Mouse (Mus musculus): ENCODE results near the gene Nrxn1. TPM values are rescaled to one million over a fixed set of nuclear protein-coding genes. Genes with fewer than 3 reads are reported as not detected.

The Nrxn1 gene
- polyA plus RNA-seq, 1 experiment = 2.4 TPM

DNA sequence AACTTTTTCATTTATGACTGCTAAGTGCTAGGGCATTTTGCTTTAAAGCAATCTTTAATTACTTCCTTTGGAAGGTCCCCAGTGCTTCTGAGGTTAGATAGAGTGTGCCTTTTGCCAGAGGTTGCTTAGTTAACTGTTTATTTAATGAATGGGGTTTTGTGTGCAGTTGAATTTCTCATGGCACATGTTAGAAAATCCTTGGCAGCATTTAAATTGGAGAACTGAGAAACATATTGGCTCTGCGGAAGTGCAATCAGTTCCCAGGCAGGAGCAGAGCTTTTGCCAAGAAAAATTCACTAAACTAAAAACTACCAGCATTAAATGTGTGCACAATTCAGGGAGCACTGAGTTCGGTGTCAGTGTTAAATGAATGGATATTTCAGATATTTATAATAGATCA, 439.5 kb downstream of the Nrxn1 start:
- Histone ChIP-seq H3K4me1 (ENCODE audit: control insufficient read depth, insufficient read depth, low read length) (no peaks in the 10 kb centered on the region), H3K4me3 (replicated peaks; ENCODE audit: extremely low read depth, low read depth, low read length) (no peak overlapping the region)
- DNase-seq = no peak
- TF ChIP-seq CTCF (IDR thresholded peaks at IDR 0.05; ENCODE audit: insufficient read depth, low read length) = no peak
- no peak for TF ChIP-seq POLR2A (IDR thresholded peaks at IDR 0.05; ENCODE audit: borderline replicate concordance, extremely low read depth, low read depth, low read length)
- 50% methylated on average over 2 of the region's 2 CpGs for WGBS

DNA sequence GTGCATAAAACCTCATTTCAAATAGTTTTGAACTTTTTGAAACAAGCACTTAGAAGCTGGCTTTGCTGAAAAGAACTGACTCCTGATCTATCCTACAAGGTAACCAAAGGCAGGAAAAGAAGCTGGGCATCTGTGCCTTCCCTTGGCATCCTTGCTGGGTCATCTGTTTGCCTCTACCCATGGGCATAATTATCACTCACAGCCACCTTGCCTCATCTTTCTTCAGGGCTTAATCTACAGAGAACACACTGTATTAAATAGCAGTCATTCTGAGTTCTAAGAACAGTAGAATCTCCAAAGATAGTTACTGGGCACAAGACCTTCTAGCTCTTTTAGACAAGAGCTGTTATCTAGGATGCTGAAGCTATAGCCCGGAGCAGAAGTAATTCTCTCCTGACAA, 442.6 kb downstream of the Nrxn1 start:
- no peak for DNase-seq
- TF ChIP-seq CTCF (IDR thresholded peaks at IDR 0.05; ENCODE audit: insufficient read depth, low read length) (no peak), POLR2A (IDR thresholded peaks at IDR 0.05; ENCODE audit: borderline replicate concordance, extremely low read depth, low read depth, low read length) (no peak)
- H3K4me1 ChIP-seq (ENCODE audit: control insufficient read depth, insufficient read depth, low read length) = no peaks in the 10 kb centered on the region
- no peak overlapping the region for H3K4me3 ChIP-seq (replicated peaks; ENCODE audit: extremely low read depth, low read depth, low read length)
- WGBS = 60% methylated on average over 1 of the region's 1 CpGs

DNA sequence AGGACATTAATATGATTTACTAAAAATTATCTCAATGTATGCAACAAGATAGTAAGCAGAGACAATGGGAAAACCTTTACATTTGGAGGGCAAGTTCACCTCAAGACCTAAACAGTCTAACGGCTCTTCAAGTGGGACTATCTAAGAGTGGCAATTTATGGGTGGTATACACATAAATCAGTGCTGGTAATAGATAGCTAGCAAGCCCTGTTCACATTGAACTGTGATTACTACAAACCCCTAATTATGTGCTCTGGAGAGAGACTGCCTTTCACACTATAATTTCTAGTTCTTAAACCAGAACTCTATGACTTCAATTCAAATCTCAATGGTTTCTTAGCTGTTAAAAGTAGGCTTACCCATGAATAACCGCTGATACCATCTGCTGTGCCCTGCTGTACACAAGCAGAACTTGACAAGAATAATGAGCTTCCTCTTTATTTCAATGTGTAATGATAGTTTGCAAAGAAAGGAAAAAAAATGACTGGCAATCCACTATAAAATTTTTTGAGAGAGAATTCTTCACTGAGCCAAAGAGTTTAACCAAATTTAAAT, 453.8 kb downstream of the Nrxn1 start:
- TF ChIP-seq POLR2A (IDR thresholded peaks at IDR 0.05; ENCODE audit: borderline replicate concordance, extremely low read depth, low read depth, low read length) (no peak), CTCF (IDR thresholded peaks at IDR 0.05; ENCODE audit: insufficient read depth, low read length) (no peak)
- 43% methylated on average over 2 of the region's 2 CpGs for WGBS
- no peaks in the 10 kb centered on the region for H3K4me1 ChIP-seq (ENCODE audit: control insufficient read depth, insufficient read depth, low read length)

DNA sequence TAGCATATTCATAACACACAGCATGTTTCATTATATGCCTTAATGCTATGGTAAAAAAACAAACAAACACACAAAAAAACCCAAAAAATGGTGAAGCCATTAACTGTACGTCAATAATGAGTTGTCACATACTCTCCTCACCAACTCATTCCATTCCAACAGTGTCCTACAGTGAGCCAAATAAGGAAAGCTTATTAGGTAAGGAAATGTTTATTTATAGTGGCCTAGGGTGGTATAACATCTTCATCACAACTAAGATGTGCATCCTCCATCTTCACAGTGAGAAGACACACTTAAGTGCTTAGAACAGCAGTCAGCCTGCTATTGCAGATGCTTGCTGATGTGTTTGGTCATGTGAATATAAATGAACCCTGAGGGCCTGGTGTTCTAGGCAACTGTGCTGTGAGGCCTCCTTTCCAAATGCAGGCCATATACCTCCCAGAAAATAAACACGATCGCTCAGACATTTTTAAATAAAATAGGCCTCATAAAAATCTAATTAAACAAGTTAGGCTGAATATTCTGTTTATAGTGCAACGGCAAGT, 454.6 kb downstream of the Nrxn1 start:
- H3K4me1 ChIP-seq (ENCODE audit: control insufficient read depth, insufficient read depth, low read length) = no peaks in the 10 kb centered on the region
- H3K4me3 ChIP-seq (replicated peaks; ENCODE audit: extremely low read depth, low read depth, low read length) = no peak overlapping the region
- no peak for DNase-seq
- 81% methylated on average over 4 of the region's 4 CpGs for WGBS
- TF ChIP-seq POLR2A (IDR thresholded peaks at IDR 0.05; ENCODE audit: borderline replicate concordance, extremely low read depth, low read depth, low read length) (no peak), CTCF (IDR thresholded peaks at IDR 0.05; ENCODE audit: insufficient read depth, low read length) (no peak)

More for the DNA sequence above, 453.8 kb downstream of the Nrxn1 start:
- no peak overlapping the region for H3K4me3 ChIP-seq (replicated peaks; ENCODE audit: extremely low read depth, low read depth, low read length)
- no peak for DNase-seq

DNA sequence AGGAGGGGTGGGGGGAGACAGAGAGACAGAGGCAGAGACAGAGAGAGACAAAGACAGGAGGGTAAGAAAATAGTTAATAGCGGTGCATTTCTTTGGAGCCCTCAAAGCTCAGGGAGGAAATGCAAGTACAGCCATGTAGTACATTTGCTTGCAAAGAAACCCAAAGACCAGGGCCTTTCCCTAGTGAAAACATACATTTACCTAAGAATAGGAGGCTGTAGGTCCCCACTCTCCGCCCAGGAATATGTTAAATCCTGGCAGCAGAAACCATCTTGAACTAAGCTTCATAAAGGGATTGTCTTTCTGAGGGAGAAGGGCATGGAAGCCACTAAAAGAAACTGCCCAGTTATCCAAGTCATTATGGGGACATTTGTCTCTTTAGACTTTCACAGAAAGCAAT, 461.5 kb downstream of the Nrxn1 start:
- WGBS = 71% methylated on average over 2 of the region's 2 CpGs
- H3K4me3 ChIP-seq (replicated peaks; ENCODE audit: extremely low read depth, low read depth, low read length) = no peak overlapping the region
- no peak for TF ChIP-seq CTCF (IDR thresholded peaks at IDR 0.05; ENCODE audit: insufficient read depth, low read length)
- TF ChIP-seq POLR2A (IDR thresholded peaks at IDR 0.05; ENCODE audit: borderline replicate concordance, extremely low read depth, low read depth, low read length) = no peak

DNA sequence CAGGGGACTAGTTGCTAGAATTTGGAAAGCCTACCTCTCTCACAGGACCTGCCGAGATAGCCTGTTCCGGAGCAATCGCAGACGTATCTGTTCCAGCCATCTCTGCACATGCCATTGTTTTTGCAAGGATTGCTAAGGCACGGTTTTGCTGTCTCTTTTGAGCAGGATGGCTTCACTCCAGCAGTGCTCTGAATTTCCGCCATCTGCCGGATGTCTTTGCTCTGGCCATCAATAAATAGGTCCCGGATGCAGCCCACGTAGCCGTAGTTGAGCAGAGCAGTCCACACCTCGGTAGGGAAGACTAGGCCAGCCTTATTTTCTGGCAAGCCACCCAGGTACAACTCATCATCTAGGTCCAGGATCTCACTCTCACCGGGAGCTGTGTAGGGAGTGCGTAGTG, 463.0 kb downstream of the Nrxn1 start:
- no peaks in the 10 kb centered on the region for H3K4me1 ChIP-seq (ENCODE audit: control insufficient read depth, insufficient read depth, low read length)
- no peak for TF ChIP-seq CTCF (IDR thresholded peaks at IDR 0.05; ENCODE audit: insufficient read depth, low read length)
- no peak for TF ChIP-seq POLR2A (IDR thresholded peaks at IDR 0.05; ENCODE audit: borderline replicate concordance, extremely low read depth, low read depth, low read length)
- no peak overlapping the region for H3K4me3 ChIP-seq (replicated peaks; ENCODE audit: extremely low read depth, low read depth, low read length)
- no peak for DNase-seq
- WGBS = 62% methylated on average over 13 of the region's 13 CpGs

More for the DNA sequence above, 461.5 kb downstream of the Nrxn1 start:
- no peaks in the 10 kb centered on the region for H3K4me1 ChIP-seq (ENCODE audit: control insufficient read depth, insufficient read depth, low read length)
- no peak for DNase-seq

DNA sequence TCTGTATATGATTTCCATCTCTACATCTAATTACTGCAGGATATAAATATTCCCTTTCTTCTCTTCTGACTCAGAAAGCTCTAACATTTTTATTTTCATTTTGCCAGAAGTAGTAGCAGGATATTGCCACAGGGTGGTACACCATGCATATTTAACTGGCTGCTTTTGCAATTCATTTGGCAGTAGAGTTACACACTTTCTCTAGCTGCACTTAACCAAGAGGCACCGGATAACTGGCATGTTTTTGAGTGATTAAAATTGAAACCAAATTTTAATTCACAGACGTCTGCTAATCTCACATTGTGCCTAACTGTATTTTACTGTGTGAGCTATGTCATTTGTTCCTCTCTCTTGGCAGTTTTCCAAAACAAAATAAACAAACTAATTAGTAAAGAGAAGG, 464.4 kb downstream of the Nrxn1 start:
- Histone ChIP-seq H3K4me3 (replicated peaks; ENCODE audit: extremely low read depth, low read depth, low read length) (no peak overlapping the region), H3K4me1 (ENCODE audit: control insufficient read depth, insufficient read depth, low read length) (no peaks in the 10 kb centered on the region)
- DNase-seq = no peak
- TF ChIP-seq CTCF (IDR thresholded peaks at IDR 0.05; ENCODE audit: insufficient read depth, low read length) = no peak
- TF ChIP-seq POLR2A (IDR thresholded peaks at IDR 0.05; ENCODE audit: borderline replicate concordance, extremely low read depth, low read depth, low read length) = no peak
- 23% methylated on average over 2 of the region's 2 CpGs for WGBS

DNA sequence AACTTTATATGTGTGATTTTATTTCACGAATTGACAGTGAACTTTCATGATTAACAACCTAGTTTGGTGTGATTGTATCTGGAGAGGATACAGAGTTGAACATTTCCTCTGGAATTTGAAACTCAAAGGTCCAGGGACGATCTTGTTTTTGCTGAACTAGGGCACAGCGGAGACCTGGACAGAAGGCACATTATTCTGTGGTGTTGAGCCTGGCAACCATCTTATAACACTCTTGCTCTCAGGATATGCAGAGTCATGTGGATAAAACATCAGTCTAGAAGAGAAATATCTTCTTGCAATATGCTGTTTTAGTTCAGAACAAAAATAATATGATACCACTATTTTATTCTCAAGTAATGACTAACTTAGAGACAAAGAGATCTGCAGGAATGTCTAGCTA, 464.9 kb downstream of the Nrxn1 start:
- no peak overlapping the region for H3K4me3 ChIP-seq (replicated peaks; ENCODE audit: extremely low read depth, low read depth, low read length)
- no peak for TF ChIP-seq CTCF (IDR thresholded peaks at IDR 0.05; ENCODE audit: insufficient read depth, low read length)
- TF ChIP-seq POLR2A (IDR thresholded peaks at IDR 0.05; ENCODE audit: borderline replicate concordance, extremely low read depth, low read depth, low read length) = no peak
- H3K4me1 ChIP-seq (ENCODE audit: control insufficient read depth, insufficient read depth, low read length) = no peaks in the 10 kb centered on the region
- no peak for DNase-seq
- 63% methylated on average over 3 of the region's 3 CpGs for WGBS

DNA sequence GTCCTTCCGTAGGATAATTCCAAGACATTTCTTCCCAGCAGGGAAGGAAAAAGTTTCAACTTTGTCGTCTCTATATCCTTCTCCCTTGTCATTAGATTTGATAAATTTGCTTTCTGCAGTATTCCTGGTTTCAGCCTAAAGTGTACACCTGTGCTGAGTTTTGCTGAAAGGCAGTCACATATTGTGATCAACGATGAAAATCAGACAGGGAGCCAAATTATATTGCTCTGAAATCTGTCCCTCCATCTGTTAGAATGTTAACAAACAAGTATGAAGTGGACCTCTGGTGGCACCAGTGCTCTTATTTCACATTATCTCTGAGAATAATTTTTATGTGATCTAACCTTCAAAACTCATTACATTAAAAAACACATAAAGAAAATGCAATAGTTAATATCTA, 465.5 kb downstream of the Nrxn1 start:
- 62% methylated on average over 3 of the region's 3 CpGs for WGBS

DNA sequence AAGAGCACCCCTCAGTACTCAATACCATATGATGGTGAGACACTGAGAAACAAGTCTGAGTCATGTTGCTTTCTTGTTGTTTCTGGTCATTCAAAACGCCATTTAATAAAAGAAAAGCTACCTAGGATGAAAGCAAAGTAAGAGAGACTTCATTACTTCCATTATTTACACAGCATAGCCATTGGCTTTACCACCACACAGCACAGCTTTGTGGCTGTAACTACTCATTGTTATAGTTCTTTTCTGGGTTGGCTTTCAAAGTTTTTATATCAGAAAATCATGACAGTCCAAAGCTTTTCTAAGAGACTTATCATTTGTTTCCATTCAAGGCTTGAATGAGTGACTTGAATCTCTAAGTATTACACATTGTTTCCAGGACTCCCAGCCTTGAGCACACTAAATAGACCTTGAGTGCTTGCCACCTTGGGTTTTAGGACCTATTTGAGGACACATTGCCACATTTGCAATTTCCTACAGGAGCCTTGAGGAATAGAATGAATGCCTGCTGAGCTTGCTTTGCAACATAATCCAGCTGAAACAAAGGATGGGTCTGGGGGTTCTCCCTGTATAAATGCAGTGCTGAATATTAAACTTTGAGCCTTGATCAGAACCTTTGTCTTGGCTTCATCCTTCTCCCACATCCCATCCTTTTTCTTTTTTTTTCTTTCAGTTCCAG, 468.1 kb downstream of the Nrxn1 start:
- no peaks in the 10 kb centered on the region for H3K4me1 ChIP-seq (ENCODE audit: control insufficient read depth, insufficient read depth, low read length)
- DNase-seq = no peak
- H3K4me3 ChIP-seq (replicated peaks; ENCODE audit: extremely low read depth, low read depth, low read length) = no peak overlapping the region
- TF ChIP-seq POLR2A (IDR thresholded peaks at IDR 0.05; ENCODE audit: borderline replicate concordance, extremely low read depth, low read depth, low read length) = no peak
- no peak for TF ChIP-seq CTCF (IDR thresholded peaks at IDR 0.05; ENCODE audit: insufficient read depth, low read length)
- WGBS = 32% methylated on average over 1 of the region's 1 CpGs

More for the DNA sequence above, 465.5 kb downstream of the Nrxn1 start:
- H3K4me1 ChIP-seq (ENCODE audit: control insufficient read depth, insufficient read depth, low read length) = no peaks in the 10 kb centered on the region
- no peak for DNase-seq
- TF ChIP-seq CTCF (IDR thresholded peaks at IDR 0.05; ENCODE audit: insufficient read depth, low read length) = no peak
- TF ChIP-seq POLR2A (IDR thresholded peaks at IDR 0.05; ENCODE audit: borderline replicate concordance, extremely low read depth, low read depth, low read length) = no peak
- H3K4me3 ChIP-seq (replicated peaks; ENCODE audit: extremely low read depth, low read depth, low read length) = no peak overlapping the region
